Mouse (Mus musculus): ENCODE data around the gene Egfem1.

DNA sequence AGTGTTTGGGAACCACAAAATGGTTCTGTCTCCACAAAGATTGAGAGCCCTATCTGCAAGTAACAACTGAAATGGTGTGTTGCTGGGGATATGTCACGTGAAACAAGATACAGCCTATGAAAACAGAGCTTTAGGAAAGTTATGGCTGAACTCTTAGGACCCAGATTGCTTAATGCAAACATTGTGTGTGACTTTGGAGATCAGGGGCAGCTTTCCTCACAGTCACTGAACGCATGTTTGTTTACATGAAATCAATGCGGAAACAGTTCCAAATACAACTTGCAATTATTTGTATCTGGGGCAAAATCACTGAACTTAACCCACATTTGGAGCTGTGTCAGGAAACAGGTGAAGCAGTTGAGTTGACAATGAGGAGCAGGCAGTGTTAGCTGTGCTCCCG lies 650.8 kb downstream of the Egfem1 start:
- TF ChIP-seq E2F4 (IDR thresholded peaks at IDR 0.05; ENCODE audit: insufficient read depth) = no peak
- no peak for TF ChIP-seq POLR2A (IDR thresholded peaks at IDR 0.05; ENCODE audit: insufficient read length, low read depth)
- TF ChIP-seq MYOG (IDR thresholded peaks at IDR 0.05; ENCODE audit: control insufficient read depth in 1 of 3, insufficient read depth in 1 of 3, insufficient read length in 2 of 3, low read depth in 2 of 3) = no peak
- no peak for TF ChIP-seq POLR2AphosphoS2 (IDR thresholded peaks at IDR 0.05; ENCODE audit: insufficient read length, low read depth)
- TF ChIP-seq REST (IDR thresholded peaks at IDR 0.05; ENCODE audit: insufficient read depth, insufficient read length) = no peak
- TF ChIP-seq TCF12 (IDR thresholded peaks at IDR 0.05; ENCODE audit: insufficient read depth, poor library complexity, severe bottlenecking) = no peak
- no peak for TF ChIP-seq USF1 (IDR thresholded peaks at IDR 0.05; ENCODE audit: low read depth)
- no peak for TF ChIP-seq SRF (IDR thresholded peaks at IDR 0.05; ENCODE audit: control insufficient read depth, insufficient read length, low read depth)
- TF ChIP-seq MAX (IDR thresholded peaks at IDR 0.05; ENCODE audit: low read depth) = no peak
- no peak for TF ChIP-seq TCF3 (IDR thresholded peaks at IDR 0.05; ENCODE audit: insufficient read length, low read depth)
- TF ChIP-seq CEBPB (IDR thresholded peaks at IDR 0.05; ENCODE audit: insufficient read depth, poor library complexity, severe bottlenecking) = no peak
- no peak for TF ChIP-seq MYOD1 (IDR thresholded peaks at IDR 0.05; ENCODE audit: control insufficient read depth in 1 of 3, insufficient read length in 2 of 3, low read depth in 2 of 3)
